Mouse (Mus musculus) kidney, embryonic 16.5 days (tissue): Measurements from ENCODE around the gene Gm49380. TPM values are rescaled to one million over a fixed set of nuclear protein-coding genes. Genes with fewer than 3 reads are reported as not detected.

Experiments used
- ATAC-seq: fragments of 200-750 bp; cut with Nextera tagmentation; 2 replicates; pipeline ENCODE4 v1.8.0; 2017; ENCODE audit warnings: moderate TSS enrichment; ENCODE audit not compliant: low FRiP score, low TSS enrichment
- H3K27ac ChIP-seq: fragments of 300-500 bp; sonication (generic); 2 replicates; pipeline ENCODE4 v1.5.1; 2014; ENCODE audit warnings: low read length
- H3K27me3 ChIP-seq: fragments of 300-500 bp; sonication (generic); 2 replicates; pipeline ENCODE4 v1.6.1; 2014; ENCODE audit warnings: low read length, control low read depth, mixed read lengths; ENCODE audit not compliant: insufficient read depth
- H3K36me3 ChIP-seq: fragments of 300-500 bp; sonication (generic); 2 replicates; pipeline ENCODE4 v1.6.1; 2014; ENCODE audit warnings: low read length, control low read depth, mixed read lengths; ENCODE audit not compliant: insufficient read depth
- H3K4me1 ChIP-seq: fragments of 300-500 bp; sonication (generic); 2 replicates; pipeline ENCODE4 v1.6.1; 2014; ENCODE audit warnings: low read length, control low read depth, mixed read lengths; ENCODE audit not compliant: insufficient read depth
- H3K4me2 ChIP-seq: fragments of 300-500 bp; sonication (generic); replicated peaks from 2 replicates; pipeline ENCODE4 v1.6.1; 2014; ENCODE audit warnings: low read depth, low read length
- H3K4me3 ChIP-seq: fragments of 300-500 bp; sonication (generic); 2 replicates; pipeline ENCODE4 v1.5.1; 2014; ENCODE audit warnings: mild to moderate bottlenecking, low read length
- H3K9ac ChIP-seq: fragments of 300-500 bp; sonication (generic); replicated peaks from 2 replicates; pipeline ENCODE4 v1.6.1; 2014; ENCODE audit warnings: low read length
- H3K9me3 ChIP-seq: fragments of 300-500 bp; sonication (generic); 2 replicates; pipeline ENCODE4 v1.6.1; 2016; ENCODE audit warnings: low read length, control low read depth
- WGBS: fragments of 180-500 bp; shearing (Covaris S2); extraction: QIAGEN DNeasy Blood & Tissue Kit; methylation state at CpG from one replicate; pipeline ENCODE4 v1.1.7; 2014; 5-methylcytosine and 5-hydroxymethylcytosine counted together
- polyA plus RNA-seq: library from polyadenylated mRNA; unstranded; fragments of >200 nt; fragmentation: Nextera tagmentation; extraction: Ambion mirVana; gene quantifications from 2 replicates; pipeline ENCODE4 v1.2.1, GENCODE M21; 2015

Gene Gm49380
- polyA plus RNA-seq, 1 experiment from 2014 or later: 0.25 TPM

DNA sequence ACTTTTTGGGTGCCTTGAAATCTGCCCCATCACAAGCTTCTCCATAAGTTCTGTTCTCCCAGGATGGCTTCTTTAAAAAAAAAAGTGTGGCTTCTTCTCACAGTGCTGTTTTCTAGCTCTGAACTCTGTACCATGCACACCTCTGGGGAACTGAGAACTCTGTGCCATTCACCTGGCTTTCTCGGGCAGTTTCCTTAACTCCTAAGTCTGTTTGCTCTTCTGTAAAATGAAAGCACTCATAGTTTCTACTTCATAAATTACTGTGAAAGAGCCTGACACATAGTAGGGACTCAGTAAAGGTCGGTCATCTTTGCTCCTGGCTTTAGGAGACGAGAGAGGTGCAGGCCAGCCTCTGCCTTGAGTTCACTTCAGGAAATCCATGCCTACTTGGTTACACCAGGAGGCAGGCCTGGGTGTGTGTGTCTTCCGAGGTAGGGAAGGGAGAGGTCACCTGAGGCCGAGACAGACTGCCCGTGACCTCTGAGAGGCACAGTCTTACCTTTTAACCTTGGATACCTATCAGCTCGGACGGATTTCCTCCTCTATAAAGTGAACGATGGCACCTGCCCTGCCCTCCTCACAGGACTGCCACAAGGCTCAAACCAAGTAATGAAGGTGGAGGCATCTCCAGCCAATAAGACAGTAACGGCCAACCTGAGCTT, 35.0 kb downstream of the Gm49380 start:
- no peaks in the 10 kb centered on the region for H3K36me3 ChIP-seq
- 0 out of 2 replicates have a peak overlapping the region, but pooled peaks have one; percentile 24 for H3K9ac ChIP-seq
- no peak for ATAC-seq
- H3K27me3 ChIP-seq: no peaks in the 10 kb centered on the region
- WGBS: 67% methylated on average over 10 of the region's 10 CpGs
- peak overlapping the region; percentile 88 for H3K27ac ChIP-seq
- H3K4me2 ChIP-seq: 0 out of 2 replicates have a peak overlapping the region, but pooled peaks have one; percentile 16
- peaks cover 53% of the 10 kb centered on the region for H3K4me1 ChIP-seq
- no peak overlapping the region for H3K4me3 ChIP-seq
- no peaks in the 10 kb centered on the region for H3K9me3 ChIP-seq

DNA sequence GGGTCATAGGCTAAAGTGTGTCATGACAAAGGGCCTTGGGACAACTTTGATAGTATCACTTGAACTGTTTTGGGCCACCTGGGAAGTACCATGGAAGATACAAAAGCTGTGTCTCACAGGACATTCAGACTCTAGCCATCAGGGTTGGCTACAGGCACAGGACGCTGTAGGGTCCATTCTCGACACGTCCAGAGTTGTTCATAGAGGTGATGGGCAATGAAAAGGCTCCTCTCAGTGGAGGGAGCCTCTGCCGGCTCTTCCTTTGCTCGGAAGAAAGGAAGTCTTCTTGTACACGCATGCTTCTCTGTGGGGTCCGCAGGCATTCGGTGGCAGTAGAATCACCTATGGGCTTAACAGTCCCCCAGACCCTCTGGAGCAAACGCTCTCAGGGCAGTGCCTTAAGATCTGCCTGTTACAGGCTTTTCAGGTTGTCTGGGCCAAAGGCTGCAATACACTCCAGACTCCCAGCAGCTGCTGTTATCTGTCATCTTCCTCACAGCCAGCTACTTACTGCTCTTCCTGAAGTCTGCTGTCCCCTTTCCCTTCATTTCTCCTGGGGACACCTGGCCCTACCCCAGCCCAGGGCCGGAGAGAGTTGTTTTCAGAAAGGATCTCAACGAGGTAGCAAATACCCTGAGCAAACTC, 35.9 kb downstream of the Gm49380 start:
- no peak for ATAC-seq
- Histone ChIP-seq H3K9ac (no peak overlapping the region), H3K4me2 (no peak overlapping the region), H3K4me1 (peaks cover 54% of the 10 kb centered on the region), H3K36me3 (no peaks in the 10 kb centered on the region), H3K27ac (no peak overlapping the region), H3K9me3 (no peaks in the 10 kb centered on the region), H3K27me3 (no peaks in the 10 kb centered on the region), H3K4me3 (no peak overlapping the region)
- 84% methylated on average over 11 of the region's 11 CpGs for WGBS

- Histone ChIP-seq H3K36me3 (no peaks in the 10 kb centered on the region), H3K4me1 (peaks cover 60% of the 10 kb centered on the region), H3K9me3 (no peaks in the 10 kb centered on the region), H3K27me3 (no peaks in the 10 kb centered on the region), H3K4me3 (no peak overlapping the region), H3K4me2 (no peak overlapping the region), H3K27ac (peak overlapping the region; percentile 47; the same call in 1 of the 2 replicates), H3K9ac (no peak overlapping the region)
- 17% methylated on average over 5 of the region's 5 CpGs for WGBS
- peak; percentile 5; the same call in 1 of the 2 replicates for ATAC-seq
These were observed 36.6 kb downstream of the Gm49380 start for GRCm38 (mm10) chr9:44076764-44077120.

- no peak for ATAC-seq
- 64% methylated on average over 16 of the region's 16 CpGs for WGBS
- Histone ChIP-seq H3K4me3 (no peak overlapping the region), H3K9me3 (no peaks in the 10 kb centered on the region), H3K27me3 (no peaks in the 10 kb centered on the region), H3K27ac (peak overlapping the region; percentile 47), H3K36me3 (no peaks in the 10 kb centered on the region), H3K4me2 (0 out of 2 replicates have a peak overlapping the region, but pooled peaks have one; percentile 12), H3K4me1 (peaks cover 60% of the 10 kb centered on the region), H3K9ac (no peak overlapping the region)
These were observed 37.1 kb downstream of the Gm49380 start for GRCm38 (mm10) chr9:44075996-44076763.

DNA sequence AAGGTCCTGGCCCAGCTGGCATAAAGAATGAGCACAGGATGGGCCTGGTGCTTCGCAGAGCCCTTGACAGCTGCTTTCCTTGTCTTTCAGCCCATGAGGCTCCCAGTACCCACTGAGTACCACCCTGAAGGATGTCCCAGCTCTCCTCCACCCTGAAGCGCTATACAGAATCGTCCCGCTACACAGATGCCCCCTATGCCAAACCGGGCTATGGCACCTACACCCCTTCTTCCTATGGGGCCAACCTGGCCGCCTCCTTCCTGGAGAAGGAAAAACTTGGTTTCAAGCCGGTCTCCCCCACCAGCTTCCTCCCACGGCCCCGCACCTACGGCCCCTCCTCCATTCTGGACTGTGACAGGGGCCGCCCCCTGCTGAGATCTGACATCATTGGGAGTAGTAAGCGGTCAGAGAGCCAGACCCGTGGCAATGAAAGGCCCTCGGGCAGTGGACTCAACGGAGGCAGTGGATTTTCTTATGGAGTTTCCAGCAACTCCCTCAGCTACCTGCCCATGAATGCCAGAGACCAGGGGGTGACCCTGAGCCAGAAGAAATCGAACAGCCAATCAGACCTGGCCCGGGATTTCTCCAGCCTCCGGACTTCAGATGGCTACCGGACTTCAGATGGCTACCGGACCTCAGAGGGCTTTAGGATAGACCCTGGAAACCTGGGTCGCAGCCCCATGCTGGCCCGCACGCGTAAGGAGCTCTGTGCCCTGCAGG, 37.9 kb downstream of the Gm49380 start:
- Histone ChIP-seq H3K9ac (no peak overlapping the region), H3K9me3 (no peaks in the 10 kb centered on the region), H3K4me1 (peaks cover 61% of the 10 kb centered on the region), H3K4me2 (no peak overlapping the region), H3K4me3 (no peak overlapping the region), H3K27ac (peak overlapping the region; percentile 47; the same call in 1 of the 2 replicates), H3K27me3 (no peaks in the 10 kb centered on the region), H3K36me3 (no peaks in the 10 kb centered on the region)
- no peak for ATAC-seq
- WGBS: 68% methylated on average over 24 of the region's 24 CpGs

DNA sequence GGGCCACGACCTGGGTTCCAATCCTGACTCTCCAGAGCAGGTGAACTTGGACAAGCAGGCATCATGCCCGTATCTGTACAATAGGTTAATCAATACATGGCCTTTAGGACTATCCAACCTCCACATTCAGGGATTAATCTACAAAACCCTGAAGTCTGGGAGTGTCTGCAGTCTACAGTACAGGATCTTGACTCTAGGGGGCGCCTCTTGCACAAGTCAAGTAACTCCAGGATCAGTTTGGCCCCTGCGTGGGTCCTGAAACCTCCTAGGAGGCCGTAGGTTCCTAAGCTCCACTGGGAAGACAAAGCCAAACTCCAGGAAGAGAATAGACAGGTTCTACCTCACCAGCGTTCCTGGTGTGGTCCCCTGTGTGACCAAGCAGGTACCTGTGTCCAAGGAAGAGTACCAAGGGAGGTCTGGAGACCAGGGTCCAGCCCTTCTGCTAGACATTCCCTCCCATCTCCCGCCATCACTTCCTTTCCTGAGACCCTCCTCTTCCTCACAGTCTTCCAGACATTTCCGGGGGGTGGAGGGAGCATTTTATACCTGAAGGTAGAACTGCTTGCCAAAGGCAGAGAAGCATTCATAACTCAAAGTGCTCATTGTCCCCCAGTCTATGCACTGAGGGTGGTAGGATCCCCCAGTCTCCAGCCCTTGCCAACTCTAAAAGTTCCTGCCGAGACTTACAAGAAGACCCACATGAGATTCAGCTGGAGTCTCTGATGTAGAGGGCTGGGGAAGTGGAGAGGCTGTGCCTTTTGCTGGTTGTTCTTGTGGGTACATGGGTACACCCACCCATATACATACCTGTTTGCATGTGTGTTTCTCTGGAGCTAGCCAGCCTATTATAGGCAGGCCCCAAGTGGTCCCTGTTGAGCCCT, 38.7 kb downstream of the Gm49380 start:
- WGBS: 65% methylated on average over 9 of the region's 9 CpGs
- H3K9ac ChIP-seq: no peak overlapping the region
- no peaks in the 10 kb centered on the region for H3K36me3 ChIP-seq
- no peaks in the 10 kb centered on the region for H3K27me3 ChIP-seq
- H3K9me3 ChIP-seq: no peaks in the 10 kb centered on the region
- H3K4me2 ChIP-seq: no peak overlapping the region
- ATAC-seq: no peak
- H3K4me3 ChIP-seq: no peak overlapping the region
- H3K27ac ChIP-seq: no peak overlapping the region
- peaks cover 60% of the 10 kb centered on the region for H3K4me1 ChIP-seq

DNA sequence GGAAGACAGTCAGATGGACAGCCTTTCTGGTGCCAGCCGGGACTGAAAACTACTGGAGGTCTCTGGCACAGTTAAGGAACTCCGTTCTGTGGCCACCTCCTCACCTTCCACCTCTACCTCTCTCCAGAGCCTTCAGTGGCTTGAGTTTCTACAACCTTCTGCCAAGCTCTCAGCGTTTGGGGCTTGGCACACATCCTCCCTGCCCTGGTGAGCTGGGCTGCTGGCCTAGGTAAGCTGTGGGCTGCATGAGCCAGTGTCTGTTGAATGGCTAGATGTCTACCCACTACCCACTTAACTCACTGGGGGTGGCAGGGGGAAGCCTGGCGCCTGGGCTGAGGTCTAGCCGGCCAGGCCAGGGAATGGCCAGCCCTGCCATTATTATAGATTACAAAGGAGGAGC, 40.2 kb downstream of the Gm49380 start:
- no peak overlapping the region for H3K4me3 ChIP-seq
- no peak overlapping the region for H3K9ac ChIP-seq
- peaks cover 45% of the 10 kb centered on the region for H3K4me1 ChIP-seq
- no peak overlapping the region for H3K27ac ChIP-seq
- WGBS: 72% methylated on average over 5 of the region's 5 CpGs
- ATAC-seq: no peak
- H3K36me3 ChIP-seq: no peaks in the 10 kb centered on the region
- no peak overlapping the region for H3K4me2 ChIP-seq
- H3K9me3 ChIP-seq: no peaks in the 10 kb centered on the region
- H3K27me3 ChIP-seq: no peaks in the 10 kb centered on the region

DNA sequence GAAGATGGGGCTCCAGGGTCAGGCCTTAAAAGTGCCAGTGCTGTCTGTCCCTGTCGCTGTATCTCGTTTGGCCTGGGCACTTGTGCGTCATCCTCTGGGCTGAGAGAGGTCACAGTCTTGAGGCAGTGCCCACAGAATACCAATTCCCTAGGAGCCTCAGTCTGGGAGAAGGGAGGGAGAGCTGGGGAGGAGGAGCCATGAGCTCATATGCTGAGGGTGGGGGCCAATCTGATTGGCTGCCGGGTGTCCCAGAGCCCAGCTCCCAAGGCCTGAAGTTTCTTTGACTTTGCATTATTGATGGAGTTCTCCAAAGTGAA, 40.7 kb downstream of the Gm49380 start:
- 42% methylated on average over 4 of the region's 4 CpGs for WGBS
- Histone ChIP-seq H3K36me3 (no peaks in the 10 kb centered on the region), H3K4me2 (no peak overlapping the region), H3K27ac (no peak overlapping the region), H3K4me1 (peaks cover 42% of the 10 kb centered on the region), H3K4me3 (no peak overlapping the region), H3K9ac (peak overlapping the region; percentile 27; the same call in 1 of the 2 replicates), H3K27me3 (no peaks in the 10 kb centered on the region), H3K9me3 (no peaks in the 10 kb centered on the region)
- ATAC-seq: no peak
